Mouse (Mus musculus) hindbrain, embryonic 13.5 days (tissue): Measurements from ENCODE around the gene Gm45062. TPM values are rescaled to one million over a fixed set of nuclear protein-coding genes. Genes with fewer than 3 reads are reported as not detected.
A peak's percentile ranks its signal among the peaks of the same experiment; 100 is the strongest.

Experiments used
- ATAC-seq: fragments of 200-750 bp; cut with Nextera tagmentation; 2 replicates; pipeline ENCODE4 v1.8.0; 2017; ENCODE audit warnings: moderate TSS enrichment; ENCODE audit not compliant: low FRiP score
- H3K27ac ChIP-seq: fragments of 300-500 bp; sonication (generic); 2 replicates; pipeline ENCODE4 v1.5.1; 2015; ENCODE audit warnings: inconsistent platforms, mild to moderate bottlenecking, moderate library complexity
- H3K27me3 ChIP-seq: fragments of 300-500 bp; sonication (generic); 2 replicates; pipeline ENCODE4 v1.6.1; 2015; ENCODE audit warnings: mild to moderate bottlenecking, inconsistent platforms
- H3K36me3 ChIP-seq: fragments of 300-500 bp; sonication (generic); 2 replicates; pipeline ENCODE4 v1.6.1; 2015; ENCODE audit warnings: mild to moderate bottlenecking, inconsistent platforms
- H3K4me1 ChIP-seq: fragments of 300-500 bp; sonication (generic); replicated peaks from 2 replicates; pipeline ENCODE4 v1.6.1; 2015; ENCODE audit warnings: inconsistent platforms
- H3K4me2 ChIP-seq: fragments of 300-500 bp; sonication (generic); 2 replicates; pipeline ENCODE4 v1.6.1; 2015; ENCODE audit warnings: inconsistent platforms, mild to moderate bottlenecking, moderate library complexity
- H3K4me3 ChIP-seq: fragments of 300-500 bp; sonication (generic); 2 replicates; pipeline ENCODE4 v1.5.1; 2015; ENCODE audit warnings: mild to moderate bottlenecking, inconsistent platforms
- H3K9ac ChIP-seq: fragments of 300-500 bp; sonication (generic); 2 replicates; pipeline ENCODE4 v1.6.1; 2015; ENCODE audit warnings: mild to moderate bottlenecking, inconsistent platforms
- H3K9me3 ChIP-seq: fragments of 300-500 bp; sonication (generic); 2 replicates; pipeline ENCODE4 v1.6.1; 2016; ENCODE audit warnings: inconsistent platforms
- WGBS: fragments of 180-500 bp; shearing (Covaris S2); methylation state at CpG from one replicate; pipeline ENCODE4 v1.1.7; 2015; 5-methylcytosine and 5-hydroxymethylcytosine counted together
- polyA plus RNA-seq: library from polyadenylated mRNA; unstranded; fragments of >200 nt; fragmentation: Nextera tagmentation; extraction: Ambion mirVana; gene quantifications from 2 replicates; pipeline ENCODE4 v1.2.1, GENCODE M21; 2015

Gene Gm45062
- polyA plus RNA-seq, 1 experiment from 2014 or later: 15.0 TPM

GRCm38 (mm10) chr6:8333380-8333779, 74.1 kb downstream of the Gm45062 start:
- no peaks in the 10 kb centered on the region; the same call in 1 of the 2 replicates for H3K9me3 ChIP-seq
- ATAC-seq: no peak
- H3K4me3 ChIP-seq: no peak overlapping the region
- no peak overlapping the region for H3K27ac ChIP-seq
- H3K4me2 ChIP-seq: no peak overlapping the region
- no peaks in the 10 kb centered on the region for H3K36me3 ChIP-seq
- H3K9ac ChIP-seq: no peak overlapping the region
- no peaks in the 10 kb centered on the region for H3K27me3 ChIP-seq
- WGBS: 94% methylated on average over 1 of the region's 1 CpGs
- no peaks in the 10 kb centered on the region for H3K4me1 ChIP-seq

- no peak for ATAC-seq
- no peak overlapping the region for H3K4me3 ChIP-seq
Measured at GRCm38 (mm10) chr6:8336487-8337390, 77.5 kb downstream of the Gm45062 start.

DNA sequence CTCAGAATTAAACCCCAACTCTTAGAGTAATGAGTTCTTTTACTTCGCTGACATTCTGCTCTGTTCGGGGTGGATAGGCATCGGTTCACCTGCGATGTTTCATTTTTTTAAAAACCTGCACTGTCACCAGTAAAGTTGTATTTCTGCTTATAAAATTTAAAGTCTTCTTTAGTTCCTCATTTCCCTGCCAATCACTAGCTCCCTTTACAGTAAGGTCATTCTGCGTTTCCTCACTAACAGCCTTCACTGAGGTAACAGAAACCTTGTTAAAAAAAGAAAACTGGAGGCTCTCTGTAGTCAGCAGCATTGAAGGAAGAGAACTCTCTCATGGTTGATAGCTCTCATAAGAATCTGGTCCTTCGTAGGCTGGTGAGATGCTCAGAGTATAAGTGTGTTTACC, 80.2 kb downstream of the Gm45062 start:
- Histone ChIP-seq H3K9me3 (no peaks in the 10 kb centered on the region), H3K4me3 (no peak overlapping the region), H3K27ac (no peak overlapping the region), H3K4me1 (no peaks in the 10 kb centered on the region), H3K36me3 (no peaks in the 10 kb centered on the region), H3K9ac (no peak overlapping the region), H3K4me2 (no peak overlapping the region), H3K27me3 (no peaks in the 10 kb centered on the region)
- no peak for ATAC-seq
- WGBS: 89% methylated on average over 6 of the region's 6 CpGs

More at GRCm38 (mm10) chr6:8336487-8337390, 77.5 kb downstream of the Gm45062 start:
- WGBS: 88% methylated on average over 9 of the region's 9 CpGs
- Histone ChIP-seq H3K9ac (no peak overlapping the region), H3K27me3 (no peaks in the 10 kb centered on the region), H3K9me3 (no peaks in the 10 kb centered on the region), H3K4me2 (no peak overlapping the region), H3K27ac (no peak overlapping the region), H3K4me1 (no peaks in the 10 kb centered on the region), H3K36me3 (no peaks in the 10 kb centered on the region)

DNA sequence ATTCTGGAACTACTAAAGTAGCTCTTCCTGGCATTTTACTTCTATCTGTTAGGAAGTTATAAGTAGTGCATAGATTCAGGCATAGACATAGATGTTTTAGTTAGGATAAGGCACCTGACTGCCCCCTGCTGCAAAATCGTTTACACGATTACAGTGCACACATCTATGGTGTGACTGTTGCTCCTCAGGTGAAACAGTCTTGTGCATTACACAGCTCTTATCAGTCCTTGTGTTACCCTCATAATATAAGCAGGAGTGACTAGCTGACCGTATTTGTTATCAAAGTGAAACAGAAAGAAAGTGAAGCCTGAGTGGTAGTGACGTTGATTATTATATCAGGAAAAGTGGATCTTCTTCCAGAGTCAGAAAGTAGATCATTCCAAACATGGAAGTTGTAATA, 84.0 kb downstream of the Gm45062 start:
- no peak for ATAC-seq
- H3K27ac ChIP-seq: no peak overlapping the region
- no peak overlapping the region for H3K9ac ChIP-seq
- 96% methylated on average over 4 of the region's 4 CpGs for WGBS
- no peak overlapping the region for H3K4me3 ChIP-seq
- H3K4me1 ChIP-seq: no peaks in the 10 kb centered on the region
- no peaks in the 10 kb centered on the region for H3K9me3 ChIP-seq
- H3K36me3 ChIP-seq: no peaks in the 10 kb centered on the region
- no peak overlapping the region for H3K4me2 ChIP-seq
- H3K27me3 ChIP-seq: no peaks in the 10 kb centered on the region

- 81% methylated on average over 5 of the region's 5 CpGs for WGBS
- Histone ChIP-seq H3K9ac (no peak overlapping the region), H3K9me3 (no peaks in the 10 kb centered on the region), H3K4me1 (no peaks in the 10 kb centered on the region), H3K4me3 (no peak overlapping the region), H3K27ac (no peak overlapping the region), H3K27me3 (no peaks in the 10 kb centered on the region), H3K4me2 (no peak overlapping the region), H3K36me3 (no peaks in the 10 kb centered on the region)
- no peak for ATAC-seq
Measured at GRCm38 (mm10) chr6:8345219-8345856, 86.1 kb downstream of the Gm45062 start.

GRCm38 (mm10) chr6:8347154-8347553, 87.9 kb downstream of the Gm45062 start:
- no peak overlapping the region for H3K27ac ChIP-seq
- ATAC-seq: no peak
- no peak overlapping the region for H3K4me3 ChIP-seq
- no peaks in the 10 kb centered on the region for H3K9me3 ChIP-seq
- H3K36me3 ChIP-seq: no peaks in the 10 kb centered on the region
- H3K9ac ChIP-seq: no peak overlapping the region
- peaks cover 3% of the 10 kb centered on the region for H3K4me1 ChIP-seq
- no peaks in the 10 kb centered on the region for H3K27me3 ChIP-seq
- 89% methylated on average over 2 of the region's 2 CpGs for WGBS
- no peak overlapping the region for H3K4me2 ChIP-seq

- no peak overlapping the region for H3K9ac ChIP-seq
- no peaks in the 10 kb centered on the region for H3K9me3 ChIP-seq
- whole genome bisulfite sequencing: 97% methylated on average over 1 of the region's 1 CpGs
- no peak overlapping the region for H3K27ac ChIP-seq
- H3K36me3 ChIP-seq: no peaks in the 10 kb centered on the region
- no peaks in the 10 kb centered on the region for H3K27me3 ChIP-seq
- no peak for ATAC-seq
- no peak overlapping the region for H3K4me3 ChIP-seq
- no peak overlapping the region for H3K4me2 ChIP-seq
- H3K4me1 ChIP-seq: peaks cover 14% of the 10 kb centered on the region
Measured at GRCm38 (mm10) chr6:8348344-8348743, 89.1 kb downstream of the Gm45062 start.

- WGBS: 93% methylated on average over 2 of the region's 2 CpGs
- no peaks in the 10 kb centered on the region for H3K9me3 ChIP-seq
Measured at GRCm38 (mm10) chr6:8349060-8349670, 89.9 kb downstream of the Gm45062 start.

GRCm38 (mm10) chr6:8351507-8351906, 92.3 kb downstream of the Gm45062 start:
- H3K27ac ChIP-seq: no peak overlapping the region
- ATAC-seq: no peak
- no peak overlapping the region for H3K4me3 ChIP-seq
- no peak overlapping the region for H3K9ac ChIP-seq
- H3K4me1 ChIP-seq: peaks cover 22% of the 10 kb centered on the region
- WGBS: 88% methylated on average over 2 of the region's 2 CpGs
- no peak overlapping the region for H3K4me2 ChIP-seq
- no peaks in the 10 kb centered on the region for H3K36me3 ChIP-seq
- H3K9me3 ChIP-seq: no peaks in the 10 kb centered on the region
- H3K27me3 ChIP-seq: no peaks in the 10 kb centered on the region

More at GRCm38 (mm10) chr6:8349060-8349670, 89.9 kb downstream of the Gm45062 start:
- peaks cover 22% of the 10 kb centered on the region for H3K4me1 ChIP-seq
- no peak overlapping the region for H3K4me2 ChIP-seq
- H3K27me3 ChIP-seq: no peaks in the 10 kb centered on the region
- no peaks in the 10 kb centered on the region for H3K36me3 ChIP-seq
- no peak overlapping the region for H3K4me3 ChIP-seq
- ATAC-seq: no peak
- no peak overlapping the region for H3K9ac ChIP-seq
- no peak overlapping the region for H3K27ac ChIP-seq

- peak overlapping the region; percentile 40 for H3K4me2 ChIP-seq
- no peaks in the 10 kb centered on the region for H3K36me3 ChIP-seq
- ATAC-seq: peak; percentile 69
- no peaks in the 10 kb centered on the region for H3K9me3 ChIP-seq
- H3K4me3 ChIP-seq: no peak overlapping the region
- H3K27ac ChIP-seq: peak overlapping the region; percentile 4
- H3K9ac ChIP-seq: no peak overlapping the region
- H3K27me3 ChIP-seq: no peaks in the 10 kb centered on the region
- WGBS: 24% methylated on average over 12 of the region's 12 CpGs
- peaks cover 22% of the 10 kb centered on the region for H3K4me1 ChIP-seq
Measured at GRCm38 (mm10) chr6:8352533-8353168, 93.4 kb downstream of the Gm45062 start.

- H3K36me3 ChIP-seq: no peaks in the 10 kb centered on the region
- H3K9me3 ChIP-seq: no peaks in the 10 kb centered on the region
- H3K9ac ChIP-seq: no peak overlapping the region
- no peak overlapping the region for H3K4me3 ChIP-seq
- ATAC-seq: no peak
- 0 out of 2 replicates have a peak overlapping the region, but pooled peaks have one; percentile 40 for H3K27ac ChIP-seq
- peaks cover 22% of the 10 kb centered on the region for H3K4me1 ChIP-seq
- H3K27me3 ChIP-seq: no peaks in the 10 kb centered on the region
- no peak overlapping the region for H3K4me2 ChIP-seq
- 41% methylated on average over 4 of the region's 4 CpGs for WGBS
Measured at GRCm38 (mm10) chr6:8353461-8353860, 94.2 kb downstream of the Gm45062 start.

DNA sequence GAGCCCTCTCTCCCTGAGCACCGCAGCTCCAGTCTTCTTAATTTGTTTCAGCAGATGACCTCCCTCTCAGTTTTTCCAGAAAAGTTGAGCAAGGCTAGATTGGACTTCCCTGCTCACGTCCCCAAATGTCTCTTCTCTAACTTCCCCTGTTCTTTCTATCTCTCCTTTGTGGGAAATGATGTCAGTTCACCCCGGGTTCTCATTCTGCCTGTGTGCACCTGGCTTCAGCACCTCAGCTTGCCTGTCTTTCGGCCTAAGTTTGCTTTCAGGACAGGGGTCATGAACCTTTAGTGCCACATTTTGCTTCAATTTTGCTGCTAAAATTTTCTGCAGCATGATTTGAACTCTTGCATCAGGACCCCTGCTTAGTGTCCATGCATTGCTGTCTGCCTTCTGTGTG, 95.6 kb downstream of the Gm45062 start:
- H3K9me3 ChIP-seq: no peaks in the 10 kb centered on the region
- no peak overlapping the region for H3K9ac ChIP-seq
- H3K4me1 ChIP-seq: peaks cover 22% of the 10 kb centered on the region
- no peaks in the 10 kb centered on the region for H3K27me3 ChIP-seq
- WGBS: 89% methylated on average over 4 of the region's 4 CpGs
- H3K36me3 ChIP-seq: no peaks in the 10 kb centered on the region
- no peak overlapping the region for H3K4me2 ChIP-seq
- no peak for ATAC-seq
- no peak overlapping the region for H3K27ac ChIP-seq
- no peak overlapping the region for H3K4me3 ChIP-seq
